Mouse (Mus musculus): ENCODE results near the gene Pgap1. TPM values are rescaled to one million over a fixed set of nuclear protein-coding genes. Genes with fewer than 3 reads are reported as not detected.
A peak's percentile ranks its signal among the peaks of the same experiment; 100 is the strongest.

Pgap1 gene
- total RNA-seq (2021) = 10 to 100 TPM; 70.2 to 72.6 TPM

GRCm38 (mm10) chr1:54557301-54558229, at the start of gene Pgap1:
Gene Pgap1 (minus strand): TSS chr1:54557684.
- intact Hi-C loops (cut with DNase I) = loop anchor here (10.0 kb wide), 2 partner anchors 87 to 417 kb away; no protein-coding TSS in a partner anchor
- DNase-seq = peak; percentile 96

GRCm38 (mm10) chr1:54606936-54607335, 49.5 kb upstream of the Pgap1 start:
- intact Hi-C loops (cut with DNase I) = no loop called here
- DNase-seq = no peak

- intact Hi-C loops (cut with DNase I) = no loop called here
- no peak for DNase-seq
Measured at GRCm38 (mm10) chr1:54601692-54602091, 44.2 kb upstream of the Pgap1 start.

- intact Hi-C loops (cut with DNase I) = no loop called here
Measured at GRCm38 (mm10) chr1:54600275-54600674, 42.8 kb upstream of the Pgap1 start.

GRCm38 (mm10) chr1:54597594-54598217, 40.2 kb upstream of the Pgap1 start:
- no peak for DNase-seq
- intact Hi-C loops (cut with DNase I) = no loop called here

More at GRCm38 (mm10) chr1:54600275-54600674, 42.8 kb upstream of the Pgap1 start:
- DNase-seq = no peak

GRCm38 (mm10) chr1:54596151-54596550, 38.7 kb upstream of the Pgap1 start:
- intact Hi-C loops (cut with DNase I) = no loop called here

GRCm38 (mm10) chr1:54587076-54587475, 29.6 kb upstream of the Pgap1 start:
- intact Hi-C loops (cut with DNase I) = no loop called here
- no peak for DNase-seq

More at GRCm38 (mm10) chr1:54596151-54596550, 38.7 kb upstream of the Pgap1 start:
- no peak for DNase-seq

GRCm38 (mm10) chr1:54585971-54586555, 28.6 kb upstream of the Pgap1 start:
- intact Hi-C loops (cut with DNase I) = no loop called here
- DNase-seq = no peak

GRCm38 (mm10) chr1:54585278-54585846, 27.9 kb upstream of the Pgap1 start:
- intact Hi-C loops (cut with DNase I) = no loop called here
- DNase-seq = no peak

- intact Hi-C loops (cut with DNase I) = no loop called here
- no peak for DNase-seq
Measured at GRCm38 (mm10) chr1:54584588-54585277, 27.2 kb upstream of the Pgap1 start.

- intact Hi-C loops (cut with DNase I) = no loop called here
- DNase-seq = no peak
Measured at GRCm38 (mm10) chr1:54578358-54579184, 21.1 kb upstream of the Pgap1 start.

GRCm38 (mm10) chr1:54569102-54569501, 11.6 kb upstream of the Pgap1 start:
- intact Hi-C loops (cut with DNase I) = no loop called here

GRCm38 (mm10) chr1:54563923-54564322, 6.4 kb upstream of the Pgap1 start:
- DNase-seq = no peak
- intact Hi-C loops (cut with DNase I) = no loop called here

More at GRCm38 (mm10) chr1:54569102-54569501, 11.6 kb upstream of the Pgap1 start:
- no peak for DNase-seq

- no peak for DNase-seq
- intact Hi-C loops (cut with DNase I) = loop anchor here (10.0 kb wide), 2 partner anchors 88 to 418 kb away; no protein-coding TSS in a partner anchor
Measured at GRCm38 (mm10) chr1:54556586-54557221, 780 bp downstream of the Pgap1 start.

GRCm38 (mm10) chr1:54555364-54556140, 1.9 kb downstream of the Pgap1 start:
- intact Hi-C loops (cut with DNase I) = loop anchor here (10.0 kb wide), 2 partner anchors 89 to 419 kb away; no protein-coding TSS in a partner anchor
- DNase-seq = no peak

- intact Hi-C loops (cut with DNase I) = loop anchor here (10.0 kb wide), 2 partner anchors 92 to 422 kb away; no protein-coding TSS in a partner anchor
Measured at GRCm38 (mm10) chr1:54552621-54553020, 4.9 kb downstream of the Pgap1 start.

GRCm38 (mm10) chr1:54545200-54545599, 12.3 kb downstream of the Pgap1 start:
- DNase-seq = no peak
- intact Hi-C loops (cut with DNase I) = loop anchor here (10.0 kb wide), 2 partner anchors 50 to 450 kb away; no protein-coding TSS in a partner anchor

More at GRCm38 (mm10) chr1:54552621-54553020, 4.9 kb downstream of the Pgap1 start:
- no peak for DNase-seq

- DNase-seq = no peak
- intact Hi-C loops (cut with DNase I) = loop anchor here (10.0 kb wide), 2 partner anchors 48 to 452 kb away; no protein-coding TSS in a partner anchor
Measured at GRCm38 (mm10) chr1:54542920-54543319, 14.6 kb downstream of the Pgap1 start.
